Comparison of ENCODE assay signal across 26 mouse cellular contexts in genomic region chr4:107479015-107479414, GRCm38 (mm10). TPM values are rescaled to one million over a fixed set of nuclear protein-coding genes. Genes with fewer than 3 reads are reported as not detected.
DNase-seq lines count a peak whose midpoint lies in the region; ATAC-seq and TF ChIP-seq lines count a peak whose summit lies in the region.
"Had no signal": no experiment of that assay in that cellular context is flagged by ENCODE, and none has a peak within 500 bp of the region (broad histone marks: within the 10 kb centered on the region; RNA-seq: fewer than 3 reads in every experiment).

No protein-coding gene starts in this region.

- H3K9me3 ChIP-seq in hindbrain, postnatal 0 days (ENCODE audit: low read length), result no peaks in the 10 kb centered on the region
- H3K9me3 ChIP-seq in hindbrain, embryonic 16.5 days (ENCODE audit: control insufficient read depth, low read length), result no peaks in the 10 kb centered on the region
- no peaks in the 10 kb centered on the region for H3K9me3 ChIP-seq in embryonic facial prominence, embryonic 10.5 days
- H3K9me3 ChIP-seq in forebrain, embryonic 10.5 days, result no peaks in the 10 kb centered on the region
- H3K9me3 ChIP-seq: embryonic facial prominence, embryonic 12.5 days; embryonic facial prominence, embryonic 15.5 days; forebrain, embryonic 12.5 days; forebrain, embryonic 15.5 days; heart, embryonic 10.5 days; heart, embryonic 13.5 days; hindbrain, embryonic 13.5 days had no signal

- no peak overlapping the region for H3K27ac ChIP-seq in hindbrain, postnatal 0 days
- no peak overlapping the region for H3K27ac ChIP-seq in hindbrain, embryonic 16.5 days (ENCODE audit: low read depth, low read length)
- 0 out of 2 replicates have a peak overlapping the region, but pooled peaks have one; percentile 7 for H3K27ac ChIP-seq in embryonic facial prominence, embryonic 10.5 days (replicated peaks)
- no peak overlapping the region for H3K27ac ChIP-seq in forebrain, embryonic 10.5 days
- H3K27ac ChIP-seq: embryonic facial prominence, embryonic 12.5 days; embryonic facial prominence, embryonic 15.5 days; forebrain, embryonic 12.5 days; forebrain, embryonic 15.5 days; heart, adult 2 months; heart, embryonic 10.5 days; heart, embryonic 13.5 days; hindbrain, embryonic 13.5 days had no signal

- H3K36me3 ChIP-seq in hindbrain, postnatal 0 days (ENCODE audit: insufficient read depth, low read length), result no peaks in the 10 kb centered on the region
- H3K36me3 ChIP-seq in hindbrain, embryonic 16.5 days (ENCODE audit: control insufficient read depth, insufficient read depth, low read length), result no peaks in the 10 kb centered on the region
- H3K36me3 ChIP-seq in embryonic facial prominence, embryonic 10.5 days (replicated peaks), result no peaks in the 10 kb centered on the region
- H3K36me3 ChIP-seq in forebrain, embryonic 10.5 days (replicated peaks), result no peaks in the 10 kb centered on the region
- H3K36me3 ChIP-seq: embryonic facial prominence, embryonic 12.5 days; embryonic facial prominence, embryonic 15.5 days; forebrain, embryonic 12.5 days; forebrain, embryonic 15.5 days; heart, embryonic 10.5 days; heart, embryonic 13.5 days; hindbrain, embryonic 13.5 days had no signal

- TF ChIP-seq CTCF in hindbrain, postnatal 0 days (IDR thresholded peaks at IDR 0.05; ENCODE audit: low read depth), result no peak

- H3K4me3 ChIP-seq in hindbrain, postnatal 0 days (ENCODE audit: low read length), result no peak overlapping the region
- no peak overlapping the region for H3K4me3 ChIP-seq in hindbrain, embryonic 16.5 days (ENCODE audit: low read length)
- no peak overlapping the region for H3K4me3 ChIP-seq in embryonic facial prominence, embryonic 10.5 days
- no peak overlapping the region for H3K4me3 ChIP-seq in forebrain, embryonic 10.5 days
- H3K4me3 ChIP-seq: embryonic facial prominence, embryonic 12.5 days; embryonic facial prominence, embryonic 15.5 days; forebrain, embryonic 12.5 days; forebrain, embryonic 15.5 days; heart, adult 2 months; heart, embryonic 10.5 days; heart, embryonic 13.5 days; hindbrain, embryonic 13.5 days had no signal

- no peak overlapping the region for H3K4me2 ChIP-seq in hindbrain, postnatal 0 days (ENCODE audit: low read depth, low read length)
- no peak overlapping the region for H3K4me2 ChIP-seq in hindbrain, embryonic 16.5 days (ENCODE audit: low read length)
- H3K4me2 ChIP-seq: embryonic facial prominence, embryonic 12.5 days; embryonic facial prominence, embryonic 15.5 days; forebrain, embryonic 12.5 days; forebrain, embryonic 15.5 days; heart, embryonic 13.5 days; hindbrain, embryonic 13.5 days had no signal

- ATAC-seq in hindbrain, postnatal 0 days, result peak; percentile 13; the same call in 1 of the 2 replicates
- ATAC-seq in hindbrain, embryonic 16.5 days, result no peak
- ATAC-seq: activated CD4-positive, CD25-positive, alpha-beta regulatory T cell, adult 4 months; CD4-positive, CD25-positive, alpha-beta regulatory T cell, adult 4 months; forebrain, embryonic 15.5 days; intestine, postnatal 0 days had no signal

- no peaks in the 10 kb centered on the region for H3K4me1 ChIP-seq in hindbrain, postnatal 0 days (ENCODE audit: insufficient read depth, low read length)
- H3K4me1 ChIP-seq in hindbrain, embryonic 16.5 days (ENCODE audit: control insufficient read depth, insufficient read depth, low read depth, low read length), result no peaks in the 10 kb centered on the region
- H3K4me1 ChIP-seq in embryonic facial prominence, embryonic 10.5 days, result peaks cover 35% of the 10 kb centered on the region
- peaks cover 24% of the 10 kb centered on the region for H3K4me1 ChIP-seq in forebrain, embryonic 10.5 days
- H3K4me1 ChIP-seq: embryonic facial prominence, embryonic 12.5 days; forebrain, embryonic 12.5 days; forebrain, embryonic 15.5 days; heart, embryonic 13.5 days had no signal

- DNase-seq in gastrocnemius, adult 18-20 months (ENCODE audit: low spot score), result peak; percentile 9
- no peak for DNase-seq in gastrocnemius, postnatal 4 days (ENCODE audit: low spot score in 2 of 2)
- DNase-seq in hindbrain, postnatal 0 days (ENCODE audit: low spot score), result no peak
- no peak for DNase-seq in embryonic facial prominence, embryonic 10.5 days (ENCODE audit: low spot score)
- no peak for DNase-seq in forebrain, embryonic 10.5 days (ENCODE audit: extremely low spot score, low spot score)
- DNase-seq: adrenal gland, postnatal 10 days; cerebellum, adult 11-12 months; cerebellum, adult 8-10 months; cerebellum, postnatal 14 days; gastrocnemius, postnatal 25 days; heart, adult 2 months; heart, postnatal 14 days; heart, postnatal 4 days; kidney, adult 2 months had no signal

- WGBS in hindbrain, postnatal 0 days, result 50% methylated on average over 5 of the region's 5 CpGs
- WGBS in hindbrain, embryonic 16.5 days, result 58% methylated on average over 5 of the region's 5 CpGs
- WGBS in embryonic facial prominence, embryonic 10.5 days, result 70% methylated on average over 5 of the region's 5 CpGs
- 75% methylated on average over 5 of the region's 5 CpGs for WGBS in forebrain, embryonic 10.5 days

- no peak overlapping the region for H3K9ac ChIP-seq in hindbrain, postnatal 0 days (replicated peaks; ENCODE audit: low read length)
- H3K9ac ChIP-seq in hindbrain, embryonic 16.5 days (ENCODE audit: low read depth, low read length), result no peak overlapping the region
- H3K9ac ChIP-seq: embryonic facial prominence, embryonic 12.5 days; embryonic facial prominence, embryonic 15.5 days; forebrain, embryonic 12.5 days; forebrain, embryonic 15.5 days; heart, embryonic 13.5 days; hindbrain, embryonic 13.5 days had no signal

- H3K27me3 ChIP-seq in hindbrain, postnatal 0 days (ENCODE audit: insufficient read depth, low read length), result no peaks in the 10 kb centered on the region
- no peaks in the 10 kb centered on the region for H3K27me3 ChIP-seq in hindbrain, embryonic 16.5 days (replicated peaks; ENCODE audit: control insufficient read depth, insufficient read depth, low read length)
- peaks cover 44% of the 10 kb centered on the region for H3K27me3 ChIP-seq in embryonic facial prominence, embryonic 10.5 days (replicated peaks; ENCODE audit: low read depth, poor library complexity, severe bottlenecking)
- H3K27me3 ChIP-seq in forebrain, embryonic 10.5 days (ENCODE audit: poor library complexity, severe bottlenecking), result 0 out of 2 replicates have a peak, but pooled peaks cover 4% of the 10 kb centered on the region
- H3K27me3 ChIP-seq: embryonic facial prominence, embryonic 15.5 days; forebrain, embryonic 12.5 days; forebrain, embryonic 15.5 days had no signal

RNA-seq across cellular contexts. Expression of gene Glis1, which starts 44.6 kb away (rescaled TPM):
- total RNA-seq in gastrocnemius, adult 18-20 months (2021), result under 1 TPM; 0.38 to 0.53 TPM
- total RNA-seq in gastrocnemius, postnatal 4 days (2021), result 1 to 10 TPM; 4.8 to 4.9 TPM
- total RNA-seq in hindbrain, postnatal 0 days (2014; rRNA removed), result 2.8 and 11.9 TPM in 2 replicates
- polyA plus RNA-seq in hindbrain, postnatal 0 days (2015; fragmentation: Nextera tagmentation; extraction: Ambion mirVana), result 2.1 and 4.1 TPM in 2 replicates
- 1.3 and 2.4 TPM in 2 replicates for polyA plus RNA-seq in hindbrain, embryonic 16.5 days (2015; fragmentation: Nextera tagmentation; extraction: Ambion mirVana)
- 3.7 and 7.3 TPM in 2 replicates for polyA plus RNA-seq in embryonic facial prominence, embryonic 10.5 days (2016; fragmentation: Nextera tagmentation; extraction: Ambion mirVana)
- polyA plus RNA-seq in forebrain, embryonic 10.5 days (2016; fragmentation: Nextera tagmentation; extraction: Ambion mirVana), result 2.7 and 2.9 TPM in 2 replicates
- total RNA-seq: gastrocnemius, postnatal 25 days; granulocyte monocyte progenitor cell, adult 5-6 weeks had no signal
- polyA plus RNA-seq: activated CD4-positive, CD25-positive, alpha-beta regulatory T cell, adult 4 months; CD4-positive, CD25-positive, alpha-beta regulatory T cell, adult 4 months had no signal
